Mouse (Mus musculus): ENCODE results near the gene Gm9913.

DNA sequence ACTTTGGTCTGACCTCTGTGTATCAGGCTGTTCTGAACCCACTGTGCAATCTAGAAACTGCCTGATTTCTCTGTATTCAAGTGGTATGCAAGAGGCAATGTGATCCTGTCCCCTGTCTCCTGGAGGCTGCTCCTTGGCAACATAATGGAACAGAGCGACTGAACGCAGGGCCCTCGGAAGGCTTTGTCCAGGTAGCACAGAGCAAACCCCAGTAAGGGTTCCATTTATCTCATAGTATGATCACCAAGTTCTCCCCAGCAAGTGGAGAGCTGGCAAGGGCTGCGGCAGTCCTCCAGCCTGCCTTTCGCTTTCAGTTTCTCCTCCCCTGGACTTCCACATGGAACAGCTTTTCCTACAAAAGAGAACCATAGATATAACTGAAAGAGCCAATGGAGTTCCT, 3.5 kb downstream of the Gm9913 start:
- TF ChIP-seq GATA1 (IDR thresholded peaks at IDR 0.05; ENCODE audit: borderline replicate concordance, low read length), result no peak
- TF ChIP-seq FLI1 (IDR thresholded peaks at IDR 0.05; ENCODE audit: low read length), result no peak
